Mouse (Mus musculus) 3T3-L1 (cell line): ENCODE results near the gene Rps27l.
A peak's percentile ranks its signal among the peaks of the same experiment; 100 is the strongest.
"Not testable (repeated sequence)": the region's sequence is repeated elsewhere in the genome, so short reads cannot be mapped to it uniquely, and the experiment has no call there.

Source experiments
- DNase-seq: peaks from one replicate; pipeline ENCODE4 v3.0.0-alpha.2; 2015; ENCODE audit warnings: low read depth, low spot score

The Rps27l gene

DNA sequence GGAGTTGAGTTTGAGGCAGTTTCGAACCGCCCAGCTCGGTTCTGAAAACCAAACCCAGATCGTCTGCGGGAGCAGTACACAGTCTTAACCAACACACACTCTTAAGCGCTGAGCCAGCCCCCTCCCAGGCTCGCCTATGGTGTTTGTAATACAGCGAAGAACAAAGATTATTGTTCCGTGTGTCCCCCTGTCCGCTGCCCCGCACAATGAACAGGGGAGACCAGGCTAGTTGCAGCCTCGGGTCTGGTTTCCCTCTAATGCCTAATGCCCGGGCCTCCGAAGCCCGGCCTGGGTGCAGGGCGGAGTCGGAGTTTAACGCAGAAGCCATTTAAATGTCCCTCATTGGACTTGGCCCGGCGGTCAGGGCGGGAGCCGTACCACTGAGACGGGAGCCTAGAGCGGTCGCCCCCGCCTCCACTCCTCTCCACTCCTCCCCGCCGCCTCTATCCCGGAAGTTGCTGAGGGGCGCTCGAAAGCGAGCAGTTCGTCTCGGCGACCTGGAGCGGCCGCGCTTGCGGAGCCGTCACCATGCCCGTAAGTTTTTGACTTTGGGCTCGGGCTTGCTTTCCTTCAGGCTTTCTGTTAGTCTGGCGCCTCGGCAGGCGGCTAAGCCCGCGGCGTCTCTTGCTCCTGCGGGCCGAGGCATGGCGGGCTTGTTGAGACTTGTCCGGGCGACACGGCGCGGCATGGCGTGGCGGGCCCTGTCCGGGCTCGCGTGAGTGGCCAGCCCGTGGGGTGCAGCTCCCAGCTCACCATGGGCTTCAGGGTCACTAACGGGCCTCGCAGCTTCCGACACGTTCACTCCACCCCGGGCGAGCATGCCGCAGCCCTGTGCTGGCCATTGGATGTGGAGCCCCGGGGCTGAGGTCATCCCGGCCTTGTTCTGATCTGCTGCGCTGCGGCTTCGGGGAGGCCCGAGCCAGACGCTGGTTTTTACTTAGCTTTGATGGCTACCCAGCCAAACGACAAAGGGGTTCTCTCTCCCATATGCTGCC, at the start of gene Rps27l:
Gene Rps27l (plus strand): TSS at position 440 of the 995 bp plus-strand sequence.
- peak; percentile 92 for DNase-seq

- no peak for DNase-seq
These were observed 48.9 kb upstream of the Rps27l start for GRCm38 (mm10) chr9:66896951-66897350.

GRCm38 (mm10) chr9:66897851-66898250, 48.0 kb upstream of the Rps27l start:
- DNase-seq = no peak

- no peak for DNase-seq
These were observed 46.8 kb upstream of the Rps27l start for GRCm38 (mm10) chr9:66899072-66899471.

- DNase-seq = no peak
These were observed 46.4 kb upstream of the Rps27l start for GRCm38 (mm10) chr9:66899526-66899925.

DNA sequence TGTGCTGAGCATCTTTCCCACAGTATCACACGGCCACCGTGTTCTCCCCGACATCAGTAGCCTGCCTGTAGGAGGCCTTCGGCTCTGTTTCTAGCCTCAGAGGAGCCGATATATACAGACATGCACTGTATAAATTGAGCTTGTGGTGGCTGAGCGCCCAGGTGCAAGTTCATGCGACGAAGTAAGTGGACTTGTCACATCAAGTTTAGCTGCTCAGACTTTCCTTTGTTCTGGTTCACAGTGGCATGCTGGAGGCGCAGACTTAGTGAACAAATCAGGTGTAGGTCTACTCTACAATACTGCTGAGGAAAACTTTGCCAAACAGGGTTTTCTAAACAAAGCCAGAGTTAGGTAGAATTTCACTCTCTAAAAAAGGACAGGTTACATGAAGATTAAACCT, 39.9 kb upstream of the Rps27l start:
- DNase-seq = no peak

DNA sequence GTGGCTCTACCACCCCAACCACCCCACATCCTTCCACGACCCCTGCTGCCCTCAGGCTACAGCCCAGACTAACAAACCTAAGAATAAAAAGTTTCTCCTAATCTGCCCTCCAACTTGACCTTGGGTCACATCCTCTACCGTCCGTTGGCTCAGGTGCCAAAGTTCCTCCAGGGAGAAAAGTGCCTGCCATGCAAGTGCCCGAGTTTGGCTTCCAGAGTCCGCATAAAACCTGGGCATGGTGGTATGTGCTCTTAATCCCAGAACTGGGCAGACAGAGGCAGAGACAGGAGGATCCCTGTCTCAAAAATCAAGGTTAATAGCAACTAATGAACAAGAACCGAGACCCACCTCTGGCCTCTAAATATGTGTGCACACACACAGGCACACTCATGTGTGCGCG, 38.8 kb upstream of the Rps27l start:
- DNase-seq = no peak

GRCm38 (mm10) chr9:66907746-66908397, 38.0 kb upstream of the Rps27l start:
- no peak for DNase-seq

DNA sequence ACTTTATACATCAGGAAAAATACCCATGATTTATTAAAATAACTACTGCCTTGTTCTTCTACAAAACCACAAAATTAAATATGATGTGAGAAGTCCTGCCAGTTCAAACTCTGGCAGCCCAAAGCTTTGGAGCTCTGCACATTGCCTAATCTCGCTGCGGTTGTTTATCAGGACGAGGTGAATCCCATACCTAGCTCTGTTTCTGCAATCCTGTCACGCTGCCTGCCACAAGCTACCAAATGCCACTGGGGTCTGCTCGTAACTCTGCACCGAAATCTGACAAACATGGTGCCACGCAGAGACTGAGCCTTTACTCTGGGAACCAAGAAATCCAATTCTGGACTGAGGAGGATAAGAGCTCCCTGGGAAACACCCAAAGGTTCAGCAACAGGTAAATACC, 36.0 kb upstream of the Rps27l start:
- DNase-seq = no peak

GRCm38 (mm10) chr9:66910677-66911076, 35.2 kb upstream of the Rps27l start:
- no peak for DNase-seq

GRCm38 (mm10) chr9:66912304-66912703, 33.6 kb upstream of the Rps27l start:
- DNase-seq = no peak

DNA sequence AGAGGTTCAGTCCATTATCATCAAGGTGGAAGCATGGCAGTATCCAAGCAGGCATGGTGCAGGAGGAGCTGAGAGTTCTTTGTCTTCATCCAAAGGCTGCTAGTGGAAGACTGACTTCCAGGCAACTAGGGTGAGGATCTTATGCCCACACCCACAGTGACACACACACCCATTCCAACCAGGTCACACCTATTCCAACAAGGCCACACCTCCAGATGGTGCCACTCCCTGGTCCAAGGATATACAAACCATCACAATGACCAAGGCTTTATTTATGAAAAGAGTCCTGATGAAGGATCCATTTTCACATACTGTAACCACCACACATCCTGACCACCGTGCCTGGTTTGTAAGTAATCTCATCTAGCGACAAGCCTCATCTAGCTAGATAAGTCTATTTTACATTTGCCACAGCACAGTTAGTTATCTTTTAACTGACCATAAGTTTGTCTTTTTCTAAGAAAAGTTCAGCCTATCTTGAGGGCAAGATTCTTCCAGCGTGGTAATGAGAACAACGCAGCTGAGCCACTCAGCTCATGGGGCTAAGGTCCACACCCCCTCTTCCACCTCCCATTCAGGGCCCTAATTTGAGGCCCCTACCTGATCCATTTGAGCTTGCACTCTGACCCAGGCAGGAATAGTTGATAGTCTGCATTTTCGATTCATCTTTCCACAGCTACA, 32.5 kb upstream of the Rps27l start:
- not testable (repeated sequence) for DNase-seq

DNA sequence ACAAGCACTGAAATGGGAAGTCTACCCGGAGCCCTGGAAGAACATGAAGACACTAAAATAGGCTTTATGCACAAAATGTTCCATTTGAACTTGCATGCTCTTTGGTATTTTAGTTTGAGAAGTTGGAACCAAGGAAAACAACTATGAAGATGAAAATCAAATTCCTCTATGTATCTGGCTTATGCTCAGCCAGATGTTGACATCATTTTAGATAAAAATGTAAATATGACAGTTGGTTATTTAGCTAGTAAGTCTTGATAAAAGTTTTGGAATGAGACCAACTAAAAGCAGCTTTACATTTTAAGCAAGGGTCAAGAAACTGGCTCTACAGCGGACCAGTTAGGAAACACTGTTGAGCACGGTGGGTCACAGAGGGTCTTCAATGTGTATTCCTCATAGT, 31.3 kb upstream of the Rps27l start:
- no peak for DNase-seq

GRCm38 (mm10) chr9:66915401-66915800, 30.5 kb upstream of the Rps27l start:
- DNase-seq = no peak

- no peak for DNase-seq
These were observed 29.8 kb upstream of the Rps27l start for GRCm38 (mm10) chr9:66915869-66916785.

DNA sequence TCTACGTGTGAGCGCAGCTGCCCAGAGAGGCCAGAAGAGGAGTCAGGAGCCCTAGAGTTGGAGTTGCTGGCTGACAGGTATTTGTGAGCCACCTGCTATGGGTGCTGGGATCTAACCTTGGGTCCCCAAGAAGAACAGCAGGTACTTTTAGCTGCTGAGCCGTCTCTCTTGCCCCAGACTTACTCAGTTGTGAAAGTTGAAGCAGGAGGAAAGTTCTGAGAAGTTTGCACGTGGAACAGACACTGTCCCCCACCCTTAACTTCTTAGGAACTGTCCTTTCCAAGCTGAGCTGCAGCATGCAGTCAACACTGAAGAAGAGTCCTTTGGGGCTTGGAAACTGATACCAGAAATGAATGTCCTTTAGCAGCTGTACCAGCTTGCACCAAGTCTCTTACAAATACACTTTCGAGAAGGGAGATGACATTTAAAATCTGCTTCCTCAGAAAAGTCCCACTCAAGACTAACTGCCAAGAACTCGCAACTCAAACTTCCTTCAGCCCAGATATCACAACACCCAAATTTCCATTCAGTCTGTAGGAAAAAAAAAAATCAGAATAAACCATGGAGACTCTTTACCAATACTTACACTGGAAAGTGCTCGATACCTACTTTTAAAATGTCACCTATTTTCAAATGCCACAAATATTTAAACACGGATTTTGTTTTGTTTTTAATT, 28.5 kb upstream of the Rps27l start:
- DNase-seq = no peak

GRCm38 (mm10) chr9:66917892-66918255, 28.0 kb upstream of the Rps27l start:
- peak; percentile 23 for DNase-seq

- peak; percentile 47 for DNase-seq
These were observed 27.1 kb upstream of the Rps27l start for GRCm38 (mm10) chr9:66918672-66919330.

- DNase-seq = peak; percentile 96
These were observed 26.4 kb upstream of the Rps27l start, which contains the start of gene Rab8b for GRCm38 (mm10) chr9:66919382-66919971. Rab8b (minus strand) TSS chr9:66919687.

- DNase-seq = no peak
These were observed 25.9 kb upstream of the Rps27l start for GRCm38 (mm10) chr9:66919981-66920380.
